Mouse (Mus musculus): Measurements from ENCODE around the gene Glra4. TPM values are rescaled to one million over a fixed set of nuclear protein-coding genes. Genes with fewer than 3 reads are reported as not detected.

Gene Glra4
- polyA plus RNA-seq (2012) = not detected in 2 replicates

DNA sequence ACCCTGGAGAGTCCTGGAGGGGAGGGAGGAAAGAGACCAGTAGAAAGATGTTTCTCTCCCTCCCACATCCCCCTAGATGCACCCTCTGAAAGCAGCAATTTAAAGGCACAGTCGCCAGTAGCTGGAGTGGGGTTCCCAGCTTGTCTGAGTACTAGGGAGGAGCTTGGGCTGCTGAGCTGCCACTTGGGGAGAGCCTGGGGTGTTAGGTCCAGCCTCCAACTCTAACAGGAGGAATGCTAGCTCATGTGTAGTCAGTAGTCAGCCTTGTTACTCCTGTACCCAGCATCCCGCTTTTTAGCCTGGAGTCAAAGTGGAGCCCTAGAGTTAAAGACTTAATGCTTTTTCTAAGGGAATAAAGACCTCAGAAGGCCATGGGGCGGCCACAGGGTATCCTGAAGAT lies at the start of gene Glra4:
TSS of gene Glra4 (minus strand) at position 101 of the 400 bp plus-strand sequence.
- no peak for TF ChIP-seq GATA1 (IDR thresholded peaks at IDR 0.05; ENCODE audit: low read length)

GRCm38 (mm10) chrX:136828610-136829009 lies 48.7 kb upstream of the Glra4 start:
- TF ChIP-seq GATA1 (IDR thresholded peaks at IDR 0.05; ENCODE audit: low read length) = no peak

DNA sequence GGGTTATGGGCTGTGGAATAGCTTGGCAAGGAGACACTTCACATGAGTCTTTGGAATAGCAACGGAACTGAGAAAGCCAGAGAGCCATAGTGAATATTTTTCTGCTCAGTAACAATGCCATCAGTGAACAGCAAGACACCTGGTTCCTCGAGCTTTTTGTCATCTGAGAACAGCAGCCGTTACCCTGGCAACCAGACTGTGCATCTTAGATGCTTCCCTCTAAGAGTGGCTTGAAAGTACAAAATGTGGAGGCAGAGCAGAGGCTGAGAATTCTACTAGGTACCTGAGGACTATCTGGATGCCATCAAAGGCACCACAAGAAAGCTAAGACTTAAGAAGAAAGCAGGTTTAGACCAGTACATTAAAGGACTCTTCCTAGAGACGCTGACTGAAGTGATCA lies 45.1 kb upstream of the Glra4 start:
- no peak for TF ChIP-seq GATA1 (IDR thresholded peaks at IDR 0.05; ENCODE audit: low read length)

DNA sequence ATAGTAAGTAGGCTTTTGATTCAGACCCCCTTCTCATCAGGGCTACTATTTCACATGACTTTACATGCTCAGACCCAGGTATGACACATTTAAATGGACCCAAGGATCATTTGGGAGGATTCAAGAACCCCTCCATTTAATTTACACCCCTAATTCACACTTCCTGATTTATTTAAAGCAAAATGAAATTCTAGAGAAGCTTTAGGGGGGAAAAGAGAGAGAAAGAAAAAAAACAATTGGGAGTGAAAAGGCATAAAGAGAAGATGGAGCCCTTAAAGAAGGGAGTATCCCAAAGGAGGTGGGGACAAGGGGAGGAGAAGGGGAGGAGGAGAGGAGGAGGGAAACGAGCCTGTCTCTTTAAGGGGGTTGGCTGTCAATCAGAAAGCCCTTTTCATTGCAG lies 42.4 kb upstream of the Glra4 start, which contains the start of gene Plp1:
TSS of gene Plp1 (plus strand) at position 301 of the 400 bp plus-strand sequence.
- no peak for TF ChIP-seq GATA1 (IDR thresholded peaks at IDR 0.05; ENCODE audit: low read length)

DNA sequence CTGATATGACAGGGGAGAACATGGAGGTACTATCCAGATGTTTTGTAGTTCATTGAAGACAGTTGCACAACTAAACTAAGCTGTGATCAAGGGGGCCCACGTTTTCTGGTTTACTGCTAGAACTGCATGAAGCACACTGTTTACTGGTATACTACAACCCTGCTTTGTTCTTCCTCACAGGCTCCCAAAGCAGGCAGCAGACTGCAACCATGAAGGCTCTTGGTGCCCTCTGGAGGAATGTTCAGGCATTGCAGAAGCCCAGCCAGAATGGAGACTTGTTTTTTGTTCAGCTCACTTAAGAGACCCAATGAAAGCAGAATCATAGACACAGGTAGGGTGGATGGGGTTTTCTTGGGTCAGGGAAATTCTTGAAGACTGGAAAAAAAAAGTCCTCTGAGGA lies 40.3 kb upstream of the Glra4 start:
- no peak for TF ChIP-seq GATA1 (IDR thresholded peaks at IDR 0.05; ENCODE audit: low read length)

DNA sequence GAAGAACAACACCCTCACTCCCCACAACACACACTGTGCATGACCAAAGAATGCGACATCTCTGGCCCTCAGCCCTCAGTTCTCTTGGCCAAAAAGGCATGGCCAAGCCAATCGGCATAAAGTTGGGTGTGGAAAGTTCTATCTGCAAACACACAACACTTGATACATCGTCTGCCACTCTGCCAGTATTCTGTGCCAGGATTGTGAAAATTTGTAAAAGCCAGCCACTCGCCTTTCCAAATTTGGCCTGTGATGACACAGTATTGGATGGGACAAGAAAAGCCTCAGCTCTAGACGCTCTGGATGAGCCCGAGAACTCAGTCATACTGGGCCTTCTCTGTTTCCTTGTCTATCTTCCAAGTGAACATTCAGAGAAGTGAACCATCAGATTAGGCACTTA lies 39.8 kb upstream of the Glra4 start:
- no peak for TF ChIP-seq GATA1 (IDR thresholded peaks at IDR 0.05; ENCODE audit: low read length)

DNA sequence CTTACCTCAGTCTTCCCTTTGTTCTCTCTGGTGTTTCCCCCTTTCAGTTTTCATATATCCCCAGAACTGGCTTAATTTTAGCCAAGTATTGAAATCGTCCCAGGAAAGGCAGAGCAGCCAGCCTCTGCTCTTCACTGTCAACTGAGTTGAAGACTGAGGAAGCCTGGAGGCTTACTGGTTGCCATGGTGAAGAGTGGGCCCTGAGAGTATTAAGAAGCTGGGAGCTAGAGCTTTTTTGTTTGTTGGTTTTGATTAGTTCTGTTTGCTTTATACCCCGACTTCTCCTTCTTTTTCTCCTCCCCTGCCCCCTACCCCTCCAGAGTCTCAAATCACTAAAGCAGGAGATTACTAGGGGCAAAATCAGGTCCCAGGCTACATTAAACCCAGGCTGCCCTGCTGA lies 17.3 kb upstream of the Glra4 start:
- no peak for TF ChIP-seq GATA1 (IDR thresholded peaks at IDR 0.05; ENCODE audit: low read length)

DNA sequence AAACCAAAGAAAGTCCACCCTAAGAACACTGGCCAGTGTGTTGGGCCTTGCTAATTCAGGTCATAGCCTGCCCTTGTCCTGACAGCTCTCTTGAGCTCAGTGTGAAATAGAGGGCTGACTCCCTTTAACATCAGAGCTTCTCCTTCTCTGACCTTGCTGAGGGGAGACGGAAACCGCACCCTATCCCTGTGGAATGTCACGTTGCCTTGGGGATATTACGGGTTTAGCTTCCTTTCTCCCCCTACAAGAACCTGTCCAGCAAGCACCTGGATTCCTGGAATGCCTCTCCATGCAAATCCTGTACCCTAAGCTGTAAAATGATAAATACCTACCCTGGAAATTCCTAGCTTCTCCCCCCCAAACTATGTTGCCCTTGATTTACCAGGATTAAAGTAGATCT lies 9.5 kb upstream of the Glra4 start:
- TF ChIP-seq GATA1 (IDR thresholded peaks at IDR 0.05; ENCODE audit: low read length) = no peak

- TF ChIP-seq GATA1 (IDR thresholded peaks at IDR 0.05; ENCODE audit: low read length) = no peak
Measured at GRCm38 (mm10) chrX:136779262-136779661, 679 bp downstream of the Glra4 start.

GRCm38 (mm10) chrX:136778046-136778445 lies 1.9 kb downstream of the Glra4 start:
- no peak for TF ChIP-seq GATA1 (IDR thresholded peaks at IDR 0.05; ENCODE audit: low read length)

DNA sequence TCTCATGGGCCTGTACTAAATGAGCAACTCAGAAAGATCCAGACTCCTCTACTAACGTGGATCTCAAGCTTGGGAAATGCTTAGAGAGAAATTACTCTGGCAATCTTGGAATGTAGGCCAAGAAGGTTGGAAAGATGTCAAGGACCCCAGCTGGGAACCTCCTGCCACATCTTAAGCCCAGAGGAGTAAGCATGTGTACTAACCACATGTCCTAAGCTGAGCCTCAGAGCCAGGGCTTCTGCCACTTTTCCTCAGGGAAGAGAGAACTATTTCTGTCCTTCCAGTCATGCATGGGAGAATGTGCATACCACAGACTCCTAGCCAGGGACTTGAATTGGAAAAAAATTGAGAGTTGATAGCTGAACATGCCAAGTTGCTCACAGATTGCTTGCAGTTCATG lies 6.9 kb downstream of the Glra4 start:
- no peak for TF ChIP-seq GATA1 (IDR thresholded peaks at IDR 0.05; ENCODE audit: low read length)

GRCm38 (mm10) chrX:136761103-136762074 lies 18.6 kb downstream of the Glra4 start:
- TF ChIP-seq GATA1 (IDR thresholded peaks at IDR 0.05; ENCODE audit: low read length) = no peak

- no peak for TF ChIP-seq GATA1 (IDR thresholded peaks at IDR 0.05; ENCODE audit: low read length)
Measured at GRCm38 (mm10) chrX:136755464-136755863, 24.5 kb downstream of the Glra4 start.

DNA sequence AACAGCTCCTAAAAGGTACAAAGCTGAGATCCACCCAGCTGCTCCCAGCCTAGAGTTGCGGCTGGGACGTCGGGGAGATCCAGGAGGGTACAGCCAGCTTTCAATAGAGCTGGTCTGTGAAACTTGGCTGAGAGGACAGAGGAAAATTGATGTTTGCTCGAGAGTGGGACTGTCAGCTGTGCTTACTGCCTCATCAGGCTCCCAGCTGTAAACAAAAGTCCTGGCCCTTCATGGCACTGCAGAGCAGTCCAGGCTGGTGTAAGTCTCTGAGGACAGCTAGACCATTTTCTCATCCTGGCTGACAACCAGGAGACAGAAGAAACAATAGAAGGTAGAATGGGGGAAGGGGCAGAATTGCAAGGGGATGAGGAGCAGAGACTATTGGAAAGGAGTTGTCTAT lies 30.6 kb downstream of the Glra4 start:
- no peak for TF ChIP-seq GATA1 (IDR thresholded peaks at IDR 0.05; ENCODE audit: low read length)

DNA sequence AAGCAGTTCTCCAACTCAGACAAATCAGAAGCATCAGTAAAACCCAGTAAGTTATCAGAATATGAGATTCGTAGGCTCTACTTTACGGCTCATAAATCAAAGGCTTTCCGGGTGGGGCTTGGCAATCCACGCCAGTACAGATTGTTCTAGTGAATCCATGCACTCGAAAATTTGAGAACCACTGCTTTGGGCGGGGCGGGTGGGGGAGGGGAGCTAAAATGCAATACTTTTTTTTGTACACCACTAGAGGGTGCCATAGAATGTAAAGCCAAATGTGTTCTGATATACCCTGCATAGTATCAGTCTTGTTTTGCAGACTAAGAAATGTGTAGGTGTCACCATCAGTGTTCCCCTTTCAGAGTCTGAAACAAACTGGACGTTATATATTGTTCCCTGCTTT lies 35.3 kb downstream of the Glra4 start:
- no peak for TF ChIP-seq GATA1 (IDR thresholded peaks at IDR 0.05; ENCODE audit: low read length)

DNA sequence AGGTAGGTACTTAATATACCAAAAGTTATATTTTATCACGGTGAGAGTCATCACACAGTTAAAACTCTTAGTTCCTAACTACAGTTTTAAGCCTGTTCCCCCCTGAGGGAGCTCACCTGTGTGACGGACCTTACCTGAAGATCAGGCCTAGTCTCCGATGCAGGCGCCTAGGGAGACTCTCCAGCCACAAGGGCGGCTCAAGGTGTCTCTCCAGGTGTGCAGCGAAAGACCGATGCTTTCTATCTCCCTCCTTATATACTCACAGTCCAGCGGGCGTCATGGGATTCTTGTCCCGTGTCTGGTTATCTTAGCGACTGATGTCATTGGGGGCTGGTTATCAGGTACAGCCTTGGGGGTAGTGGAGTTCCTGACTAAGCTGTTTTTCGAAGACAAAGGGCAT lies 36.5 kb downstream of the Glra4 start, which contains the start of gene Morf4l2:
TSS of gene Morf4l2 (minus strand) at position 232 of the 400 bp plus-strand sequence.
- TF ChIP-seq GATA1 (IDR thresholded peaks at IDR 0.05; ENCODE audit: low read length) = no peak

GRCm38 (mm10) chrX:136742661-136743103 lies 37.3 kb downstream of the Glra4 start:
- TF ChIP-seq GATA1 (IDR thresholded peaks at IDR 0.05; ENCODE audit: low read length) = no peak

Measured in G1E-ER4 (cell line).